Mouse (Mus musculus) midbrain, embryonic 12.5 days (tissue): Measurements from ENCODE around the gene Lrrc7. TPM values are rescaled to one million over a fixed set of nuclear protein-coding genes. Genes with fewer than 3 reads are reported as not detected.
A peak's percentile ranks its signal among the peaks of the same experiment; 100 is the strongest.

Experiments used
- ATAC-seq: fragments of 200-750 bp; cut with Nextera tagmentation; 2 replicates; pipeline ENCODE4 v1.8.0; 2017; ENCODE audit warnings: low read depth, moderate TSS enrichment, moderate library complexity; ENCODE audit not compliant: low FRiP score
- H3K27ac ChIP-seq: fragments of 300-500 bp; sonication (generic); replicated peaks from 2 replicates; pipeline ENCODE4 v1.5.1; 2016; ENCODE audit warnings: mild to moderate bottlenecking
- H3K27me3 ChIP-seq: fragments of 300-500 bp; sonication (generic); 2 replicates; pipeline ENCODE4 v1.6.1; 2016; ENCODE audit warnings: mild to moderate bottlenecking
- H3K36me3 ChIP-seq: fragments of 300-500 bp; sonication (generic); 2 replicates; pipeline ENCODE4 v1.6.1; 2016
- H3K4me1 ChIP-seq: fragments of 300-500 bp; sonication (generic); 2 replicates; pipeline ENCODE4 v1.6.1; 2016
- H3K4me2 ChIP-seq: fragments of 300-500 bp; sonication (generic); replicated peaks from 2 replicates; pipeline ENCODE4 v1.6.1; 2016; ENCODE audit warnings: mild to moderate bottlenecking, moderate library complexity
- H3K4me3 ChIP-seq: fragments of 300-500 bp; sonication (generic); 2 replicates; pipeline ENCODE4 v1.5.1; 2016; ENCODE audit warnings: mild to moderate bottlenecking
- H3K9ac ChIP-seq: fragments of 300-500 bp; sonication (generic); replicated peaks from 2 replicates; pipeline ENCODE4 v1.6.1; 2016; ENCODE audit warnings: mild to moderate bottlenecking, moderate library complexity
- H3K9me3 ChIP-seq: fragments of 300-500 bp; sonication (generic); 2 replicates; pipeline ENCODE4 v1.6.1; 2016; ENCODE audit warnings: mild to moderate bottlenecking
- WGBS: fragments of 180-500 bp; shearing (Covaris S2); methylation state at CpG from one replicate; pipeline ENCODE4 v1.1.7; 2016; 5-methylcytosine and 5-hydroxymethylcytosine counted together
- polyA plus RNA-seq: library from polyadenylated mRNA; unstranded; fragments of >200 nt; fragmentation: Nextera tagmentation; extraction: Ambion mirVana; gene quantifications from 2 replicates; pipeline ENCODE4 v1.2.1, GENCODE M21; 2016

Lrrc7 gene
- polyA plus RNA-seq, 1 experiment from 2014 or later: 4.1 TPM

DNA sequence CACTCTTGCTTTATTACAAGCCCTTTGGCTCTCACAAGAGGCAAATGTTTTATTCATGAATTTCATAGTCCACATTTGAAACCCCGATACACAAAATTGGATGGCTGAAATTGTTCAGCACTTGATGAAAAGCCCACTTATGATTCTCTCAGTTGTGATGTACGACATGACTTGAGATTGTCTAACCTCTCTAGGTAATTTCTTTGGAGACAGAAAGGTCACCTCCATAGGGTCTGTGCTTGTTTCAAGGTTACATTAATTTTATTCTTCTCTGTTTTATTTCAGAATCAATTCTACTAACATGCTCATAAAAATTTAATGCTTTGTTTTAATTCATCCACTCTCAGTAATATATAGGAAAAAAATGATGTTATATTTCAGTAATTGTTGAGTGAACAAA is 351.4 kb downstream of the Lrrc7 start:
- Histone ChIP-seq H3K4me1 (no peaks in the 10 kb centered on the region), H3K36me3 (no peaks in the 10 kb centered on the region), H3K9me3 (no peaks in the 10 kb centered on the region), H3K27me3 (no peaks in the 10 kb centered on the region), H3K4me2 (no peak overlapping the region), H3K4me3 (no peak overlapping the region), H3K9ac (no peak overlapping the region), H3K27ac (no peak overlapping the region)
- ATAC-seq: no peak
- WGBS: 47% methylated on average over 2 of the region's 2 CpGs

DNA sequence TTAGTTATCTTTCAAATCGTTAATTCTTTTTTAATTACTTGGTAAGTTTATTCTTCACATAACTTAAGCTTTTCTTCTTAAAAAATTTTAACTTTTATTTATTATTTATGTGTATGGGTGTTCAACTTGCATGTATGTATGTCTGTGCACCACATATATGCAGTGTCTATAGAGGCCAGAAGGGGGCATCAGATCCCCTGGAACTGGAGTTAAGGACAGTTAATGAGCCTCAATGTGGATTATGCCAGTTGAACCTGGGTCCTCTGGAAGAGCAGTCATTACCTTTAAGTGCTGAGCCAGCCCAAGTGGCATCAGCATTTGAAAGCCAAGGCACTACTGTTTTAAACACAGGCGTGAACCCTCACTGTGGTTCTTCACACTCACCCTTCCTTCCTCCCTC is 352.0 kb downstream of the Lrrc7 start:
- H3K36me3 ChIP-seq: no peaks in the 10 kb centered on the region
- H3K9ac ChIP-seq: no peak overlapping the region
- no peaks in the 10 kb centered on the region for H3K9me3 ChIP-seq
- no peaks in the 10 kb centered on the region for H3K4me1 ChIP-seq
- H3K4me2 ChIP-seq: no peak overlapping the region
- no peaks in the 10 kb centered on the region for H3K27me3 ChIP-seq
- ATAC-seq: peak; percentile 74
- no peak overlapping the region for H3K4me3 ChIP-seq
- WGBS: 6% methylated on average over 2 of the region's 2 CpGs
- no peak overlapping the region for H3K27ac ChIP-seq

DNA sequence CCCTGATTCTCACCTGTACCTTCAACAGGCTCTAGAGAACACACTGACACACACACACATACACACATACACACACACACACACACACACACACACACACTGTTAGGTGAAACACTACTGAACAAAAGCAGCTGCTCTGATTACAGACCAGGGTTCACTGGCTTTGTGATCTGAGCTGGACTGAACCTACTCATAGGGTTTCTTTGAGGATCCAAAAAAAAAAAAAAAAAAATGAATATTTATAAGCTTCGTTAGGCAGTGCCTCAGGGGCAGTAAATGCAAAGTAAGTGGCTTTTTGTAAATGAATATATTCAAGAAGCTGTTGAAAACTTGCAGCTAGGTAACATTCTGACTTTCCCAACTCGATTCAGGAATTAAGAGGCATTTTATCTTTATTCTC is 354.2 kb downstream of the Lrrc7 start:
- Histone ChIP-seq H3K4me3 (no peak overlapping the region), H3K27ac (no peak overlapping the region), H3K27me3 (no peaks in the 10 kb centered on the region), H3K9me3 (no peaks in the 10 kb centered on the region), H3K36me3 (no peaks in the 10 kb centered on the region), H3K9ac (no peak overlapping the region), H3K4me2 (no peak overlapping the region), H3K4me1 (no peaks in the 10 kb centered on the region)
- 53% methylated on average over 2 of the region's 2 CpGs for WGBS
- peak; percentile 44; the same call in 1 of the 2 replicates for ATAC-seq

DNA sequence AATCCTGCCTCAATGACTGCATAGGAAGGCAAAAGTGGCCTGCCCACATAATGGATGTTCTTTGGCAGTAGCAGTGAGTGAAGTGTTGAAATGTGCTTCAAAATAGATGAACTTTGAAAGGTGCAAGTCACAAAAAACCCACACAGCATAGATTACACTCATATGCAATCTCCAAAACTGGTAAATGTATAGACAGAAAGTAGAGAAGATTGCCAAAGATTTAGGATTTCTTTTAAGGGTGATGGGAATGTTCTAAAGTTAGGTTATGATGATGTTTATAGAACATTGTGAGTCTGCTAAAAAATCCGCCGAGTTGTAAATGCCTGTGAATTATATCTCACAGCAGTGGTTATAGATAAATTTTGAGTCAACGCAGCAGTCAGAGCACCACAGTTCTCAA is 359.2 kb downstream of the Lrrc7 start:
- Histone ChIP-seq H3K4me2 (no peak overlapping the region), H3K36me3 (no peaks in the 10 kb centered on the region), H3K27me3 (no peaks in the 10 kb centered on the region), H3K4me3 (no peak overlapping the region), H3K27ac (no peak overlapping the region), H3K9me3 (no peaks in the 10 kb centered on the region), H3K4me1 (no peaks in the 10 kb centered on the region), H3K9ac (no peak overlapping the region)
- no peak for ATAC-seq
- 93% methylated on average over 3 of the region's 3 CpGs for WGBS

DNA sequence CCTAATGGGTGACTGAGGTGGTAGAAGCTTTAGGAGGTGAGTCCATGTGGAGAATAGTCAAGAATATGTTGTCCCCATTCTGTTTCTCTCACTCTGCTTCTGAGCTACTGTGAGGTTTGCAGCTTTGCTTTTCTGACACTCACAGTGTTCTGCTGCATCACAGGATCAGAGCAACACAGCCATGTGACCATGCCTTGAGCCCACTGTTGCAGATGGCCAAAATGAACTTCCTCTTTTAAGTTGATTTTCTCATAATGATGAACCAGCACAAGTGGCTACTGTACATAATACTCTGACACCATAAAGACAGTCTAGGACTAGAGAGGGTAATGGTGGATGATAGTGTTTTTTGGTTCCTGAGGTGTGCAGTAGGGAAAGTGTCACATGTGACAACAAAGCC is 366.6 kb downstream of the Lrrc7 start:
- Histone ChIP-seq H3K4me2 (no peak overlapping the region), H3K9ac (no peak overlapping the region), H3K4me3 (no peak overlapping the region)

DNA sequence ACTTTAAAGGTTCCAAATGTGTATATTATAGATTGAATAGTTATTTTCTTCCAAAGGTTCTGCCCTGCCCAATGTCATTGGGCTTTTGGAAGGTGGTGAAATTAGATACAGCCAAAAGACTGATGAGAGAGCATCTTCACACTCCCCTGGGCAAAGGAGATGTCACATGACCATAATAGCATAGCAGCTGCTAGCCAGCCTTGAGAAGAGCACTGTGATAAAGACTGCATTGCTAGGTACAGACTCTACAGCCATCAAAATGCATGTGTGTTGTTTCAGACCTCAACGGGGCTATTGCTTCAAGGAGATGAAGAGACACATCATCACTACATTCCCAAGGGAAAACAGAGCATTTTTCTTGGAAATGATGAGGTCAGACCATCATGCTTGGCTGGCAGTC is 368.8 kb downstream of the Lrrc7 start:
- Histone ChIP-seq H3K27me3 (no peaks in the 10 kb centered on the region), H3K27ac (no peak overlapping the region), H3K4me3 (no peak overlapping the region), H3K9ac (no peak overlapping the region), H3K36me3 (no peaks in the 10 kb centered on the region), H3K9me3 (no peaks in the 10 kb centered on the region), H3K4me2 (no peak overlapping the region), H3K4me1 (no peaks in the 10 kb centered on the region)
- WGBS: 79% methylated on average over 1 of the region's 1 CpGs
- 0 out of 2 replicates have a peak, but pooled peaks have one; percentile 34 for ATAC-seq

More for the DNA sequence above, 366.6 kb downstream of the Lrrc7 start:
- Histone ChIP-seq H3K36me3 (no peaks in the 10 kb centered on the region), H3K9me3 (no peaks in the 10 kb centered on the region), H3K4me1 (no peaks in the 10 kb centered on the region), H3K27ac (no peak overlapping the region), H3K27me3 (no peaks in the 10 kb centered on the region)
- ATAC-seq: no peak

DNA sequence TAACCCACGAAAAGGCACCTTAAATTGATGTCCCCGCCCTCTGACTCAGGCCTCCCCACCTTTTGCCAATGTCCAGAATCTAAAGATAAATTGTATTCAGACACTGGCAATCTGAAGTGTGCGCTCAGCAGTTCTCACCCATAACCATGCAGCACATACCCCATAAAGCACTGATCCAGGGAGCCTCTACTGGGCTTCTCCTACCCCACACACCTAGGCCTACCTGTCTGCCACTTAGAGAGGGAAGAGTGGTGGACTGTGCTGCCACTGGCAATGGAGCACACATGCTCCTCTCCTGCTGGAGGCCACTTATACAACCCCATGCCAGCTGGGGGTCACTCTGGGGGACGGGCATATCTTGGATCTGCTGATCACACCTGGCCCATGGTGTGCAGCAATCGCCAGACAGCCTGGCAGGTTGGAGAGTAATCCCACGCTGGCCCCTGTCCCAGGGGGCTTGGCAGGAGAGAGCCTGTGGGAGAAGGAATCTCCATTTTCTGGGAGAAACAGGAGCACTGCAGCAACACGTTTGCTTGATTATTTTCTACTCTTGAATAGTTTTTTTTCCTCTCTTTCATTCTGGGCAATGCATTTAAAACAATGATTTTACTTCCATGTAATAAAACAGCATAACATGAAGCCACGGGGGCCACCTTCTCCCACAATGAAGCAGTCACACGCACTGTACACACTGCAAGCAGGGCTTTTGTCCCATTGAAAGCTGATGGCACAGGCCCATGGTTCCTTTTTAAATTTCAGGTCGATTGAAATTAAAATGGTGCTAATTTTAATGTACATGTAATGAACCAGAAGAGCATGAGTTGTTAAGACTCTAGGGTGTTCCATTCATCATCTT is 386.9 kb downstream of the Lrrc7 start:
- WGBS: 68% methylated on average over 10 of the region's 10 CpGs
- ATAC-seq: peak; percentile 75

DNA sequence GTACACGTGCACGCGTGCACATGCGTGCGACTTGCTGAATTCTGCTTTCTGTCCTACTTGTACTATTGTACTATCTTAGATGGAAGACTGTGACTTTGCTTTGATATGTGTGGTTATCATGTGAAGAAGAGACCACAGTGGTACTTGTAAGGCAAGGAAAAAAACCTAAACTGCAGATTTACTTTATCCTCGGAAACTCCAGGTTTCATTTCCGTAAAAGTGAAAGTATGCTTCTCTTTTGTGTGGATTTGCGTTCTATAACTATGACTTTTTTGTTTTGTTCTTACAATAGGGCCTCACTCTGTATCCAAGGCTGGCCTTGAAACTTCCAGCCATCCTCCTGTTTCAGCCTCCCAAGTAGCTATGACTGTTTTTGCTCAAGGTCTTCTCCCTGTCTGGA is 392.8 kb downstream of the Lrrc7 start:
- Histone ChIP-seq H3K9ac (no peak overlapping the region), H3K27me3 (no peaks in the 10 kb centered on the region), H3K36me3 (no peaks in the 10 kb centered on the region), H3K27ac (no peak overlapping the region), H3K4me3 (no peak overlapping the region), H3K9me3 (no peaks in the 10 kb centered on the region), H3K4me1 (0 out of 2 replicates have a peak, but pooled peaks cover 3% of the 10 kb centered on the region), H3K4me2 (no peak overlapping the region)
- ATAC-seq: no peak
- WGBS: 94% methylated on average over 8 of the region's 8 CpGs

More for the DNA sequence above, 386.9 kb downstream of the Lrrc7 start:
- Histone ChIP-seq H3K9ac (no peak overlapping the region), H3K4me2 (no peak overlapping the region), H3K9me3 (no peaks in the 10 kb centered on the region), H3K4me3 (no peak overlapping the region), H3K36me3 (no peaks in the 10 kb centered on the region), H3K4me1 (peaks cover 5% of the 10 kb centered on the region; the same call in 1 of the 2 replicates), H3K27me3 (no peaks in the 10 kb centered on the region), H3K27ac (no peak overlapping the region)

DNA sequence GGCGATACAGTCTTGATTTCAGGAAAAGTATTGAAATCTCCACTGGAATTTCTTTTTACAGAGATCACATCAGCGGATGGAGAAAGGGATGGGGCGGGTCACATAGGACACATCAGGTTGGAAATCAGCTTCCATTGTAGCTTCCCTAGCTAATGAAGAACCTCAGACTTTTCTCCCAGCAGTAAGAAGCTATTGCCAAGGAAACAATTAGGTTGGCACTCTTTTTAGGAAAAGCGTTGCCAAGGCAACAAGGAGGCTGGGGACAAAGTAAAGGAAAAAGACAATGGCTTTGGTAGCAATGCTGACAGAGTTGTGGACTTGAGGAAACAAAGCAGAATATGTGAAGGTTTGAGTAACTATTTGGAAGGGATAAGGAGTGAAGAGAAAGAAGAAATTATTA is 393.6 kb downstream of the Lrrc7 start:
- H3K36me3 ChIP-seq: no peaks in the 10 kb centered on the region
- 0 out of 2 replicates have a peak, but pooled peaks cover 3% of the 10 kb centered on the region for H3K4me1 ChIP-seq
- 57% methylated on average over 4 of the region's 4 CpGs for WGBS
- H3K27me3 ChIP-seq: no peaks in the 10 kb centered on the region
- no peak overlapping the region for H3K4me2 ChIP-seq
- no peak overlapping the region for H3K9ac ChIP-seq
- ATAC-seq: no peak
- H3K27ac ChIP-seq: no peak overlapping the region
- no peaks in the 10 kb centered on the region for H3K9me3 ChIP-seq
- H3K4me3 ChIP-seq: no peak overlapping the region

DNA sequence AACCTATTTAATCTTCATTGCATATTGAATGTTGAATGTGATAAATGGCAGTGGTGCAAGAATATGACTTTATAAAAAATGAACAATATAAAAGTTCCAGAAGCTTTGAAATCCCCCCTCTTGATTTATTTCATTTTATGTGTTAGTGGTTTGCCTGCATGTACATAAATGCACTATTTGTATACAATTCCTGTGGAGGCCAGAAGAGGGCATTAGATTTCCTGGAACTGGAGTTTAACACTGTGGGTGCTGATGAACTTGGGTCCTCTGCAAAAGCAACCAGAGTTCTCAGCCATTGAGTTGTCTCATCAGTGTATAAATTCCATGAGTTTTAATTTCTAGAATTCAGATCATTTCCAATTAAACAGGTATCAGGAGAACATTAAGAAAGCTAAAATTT is 397.0 kb downstream of the Lrrc7 start:
- H3K4me1 ChIP-seq: 0 out of 2 replicates have a peak, but pooled peaks cover 3% of the 10 kb centered on the region
- H3K36me3 ChIP-seq: no peaks in the 10 kb centered on the region
- H3K27ac ChIP-seq: no peak overlapping the region
- no peak overlapping the region for H3K4me3 ChIP-seq
- no peaks in the 10 kb centered on the region for H3K9me3 ChIP-seq
- ATAC-seq: no peak
- no peak overlapping the region for H3K9ac ChIP-seq
- no peaks in the 10 kb centered on the region for H3K27me3 ChIP-seq
- no peak overlapping the region for H3K4me2 ChIP-seq

DNA sequence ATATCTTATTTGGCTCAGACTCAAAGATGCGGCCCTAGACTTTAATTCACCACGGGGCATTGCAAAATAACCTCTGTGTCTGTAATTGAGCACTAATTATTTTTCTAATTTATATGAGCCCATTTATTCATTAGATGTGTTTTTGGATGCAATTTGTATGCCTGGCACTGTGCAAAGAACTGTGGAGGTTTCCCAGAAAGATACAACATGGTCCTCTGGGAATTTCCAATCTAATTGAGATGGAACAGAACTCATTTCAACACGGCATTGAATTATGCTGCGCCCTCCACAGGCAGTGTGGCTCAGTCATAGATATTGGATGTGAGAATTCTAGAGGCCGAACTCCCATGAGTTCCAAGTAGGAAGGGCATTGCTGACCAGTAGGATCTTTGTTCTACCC is 397.6 kb downstream of the Lrrc7 start:
- Histone ChIP-seq H3K4me1 (0 out of 2 replicates have a peak, but pooled peaks cover 3% of the 10 kb centered on the region), H3K27ac (no peak overlapping the region), H3K9ac (no peak overlapping the region), H3K27me3 (no peaks in the 10 kb centered on the region), H3K4me2 (no peak overlapping the region), H3K9me3 (no peaks in the 10 kb centered on the region), H3K36me3 (no peaks in the 10 kb centered on the region), H3K4me3 (no peak overlapping the region)
- 85% methylated on average over 5 of the region's 5 CpGs for WGBS
- 0 out of 2 replicates have a peak, but pooled peaks have one; percentile 16 for ATAC-seq

DNA sequence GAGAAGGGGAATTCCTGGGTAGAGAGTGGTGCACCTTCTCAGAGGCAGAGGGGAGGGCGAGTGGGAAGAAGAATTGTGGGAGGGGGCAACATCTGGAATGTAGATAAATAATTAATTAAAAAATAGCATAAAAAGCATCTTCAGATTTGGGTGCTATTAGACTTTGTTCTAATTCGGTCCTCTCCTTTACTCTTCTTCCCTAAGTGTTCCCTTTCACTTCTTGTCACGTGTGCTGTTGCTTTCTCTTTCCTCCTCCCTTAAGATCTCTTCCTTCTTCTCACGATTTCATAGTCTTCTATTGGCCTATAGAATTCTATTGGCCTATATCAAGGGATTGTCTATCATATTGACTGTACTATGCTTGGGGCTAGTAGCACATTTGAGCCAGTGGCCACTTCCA is 398.9 kb downstream of the Lrrc7 start:
- no peak overlapping the region for H3K4me3 ChIP-seq
- no peaks in the 10 kb centered on the region for H3K36me3 ChIP-seq
- H3K27ac ChIP-seq: no peak overlapping the region
- H3K9ac ChIP-seq: no peak overlapping the region
- H3K4me2 ChIP-seq: no peak overlapping the region
- no peaks in the 10 kb centered on the region for H3K9me3 ChIP-seq
- no peak for ATAC-seq
- H3K4me1 ChIP-seq: no peaks in the 10 kb centered on the region
- H3K27me3 ChIP-seq: no peaks in the 10 kb centered on the region
- WGBS: 81% methylated on average over 4 of the region's 4 CpGs
